In genomic region chr15:27169846-27170245, GRCm38 (mm10) we compare ENCODE assay signal across 24 mouse cellular contexts.
"Had no signal": no experiment of that assay in that cellular context is flagged by ENCODE, and none has a peak within 500 bp of the region (broad histone marks: within the 10 kb centered on the region; RNA-seq: fewer than 3 reads in every experiment).

No protein-coding gene starts in this region.

- ATAC-seq: hindbrain, postnatal 0 days; intestine, embryonic 16.5 days; liver, embryonic 12.5 days had no signal

- H3K36me3 ChIP-seq: heart, embryonic 10.5 days; heart, embryonic 13.5 days; heart, embryonic 15.5 days; hindbrain, embryonic 13.5 days; hindbrain, embryonic 15.5 days; limb, embryonic 13.5 days; limb, embryonic 15.5 days; liver, embryonic 12.5 days had no signal

- H3K9me3 ChIP-seq: heart, embryonic 10.5 days; heart, embryonic 13.5 days; heart, embryonic 15.5 days; hindbrain, embryonic 13.5 days; hindbrain, embryonic 15.5 days; limb, embryonic 13.5 days; limb, embryonic 15.5 days; liver, embryonic 12.5 days had no signal

- H3K27ac ChIP-seq: heart, embryonic 10.5 days; heart, embryonic 13.5 days; heart, embryonic 15.5 days; hindbrain, embryonic 13.5 days; hindbrain, embryonic 15.5 days; hindbrain, postnatal 0 days; layer of hippocampus, adult 2 months; left cerebral cortex, adult 2 months; limb, embryonic 13.5 days; limb, embryonic 15.5 days; liver, embryonic 12.5 days; liver, embryonic 14.5 days had no signal

- H3K4me3 ChIP-seq: heart, embryonic 10.5 days; heart, embryonic 13.5 days; heart, embryonic 15.5 days; hindbrain, embryonic 13.5 days; hindbrain, embryonic 15.5 days; layer of hippocampus, adult 2 months; left cerebral cortex, adult 2 months; limb, embryonic 13.5 days; limb, embryonic 15.5 days; liver, embryonic 12.5 days had no signal

- H3K9ac ChIP-seq: heart, embryonic 13.5 days; heart, embryonic 15.5 days; hindbrain, embryonic 13.5 days; hindbrain, embryonic 15.5 days; limb, embryonic 13.5 days; limb, embryonic 15.5 days; liver, embryonic 12.5 days; liver, embryonic 14.5 days had no signal

- DNase-seq: gastrocnemius, postnatal 14 days; gastrocnemius, postnatal 36 days; heart, adult 18-20 months; heart, postnatal 14 days; heart, postnatal 36 days; kidney, adult 18-20 months; kidney, adult 8-10 months; kidney, postnatal 10 days; kidney, postnatal 25 days; kidney, postnatal 4 days; left cerebral cortex, postnatal 4 days had no signal

- H3K4me1 ChIP-seq: heart, embryonic 10.5 days; heart, embryonic 13.5 days; heart, embryonic 15.5 days; hindbrain, embryonic 13.5 days; hindbrain, embryonic 15.5 days; limb, embryonic 13.5 days; limb, embryonic 15.5 days; liver, embryonic 12.5 days had no signal
